Mouse (Mus musculus) frontal cortex, postnatal 14 days (tissue): ENCODE data around the gene Bcl2l1.

ENCODE experiments used
- DNase-seq, 2 experiments: peaks; one replicate each; pipeline ENCODE4 v3.0.0; 2022; ENCODE audit warnings: low spot score in 2 of 2

Bcl2l1 gene

DNA sequence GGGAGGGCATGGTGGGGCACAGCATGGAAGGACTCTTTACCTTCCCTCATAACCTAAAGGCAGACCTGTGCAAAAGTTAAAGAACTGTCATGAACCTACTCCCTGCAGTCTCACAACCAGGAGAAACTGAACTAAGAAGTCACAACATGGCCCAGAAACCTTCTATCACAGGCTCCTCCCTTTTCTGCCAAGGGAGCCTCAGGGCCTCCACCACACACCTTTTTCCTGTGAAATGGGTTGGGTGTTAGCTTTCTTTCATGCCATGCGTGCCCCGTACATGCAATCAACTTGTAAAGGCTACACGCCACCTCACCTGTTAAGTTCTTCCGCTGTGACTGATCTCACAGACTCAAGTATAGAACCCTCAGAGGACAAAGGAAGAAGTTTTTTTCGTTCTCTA is 28.4 kb downstream of the Bcl2l1 start:
- no peak for DNase-seq

DNA sequence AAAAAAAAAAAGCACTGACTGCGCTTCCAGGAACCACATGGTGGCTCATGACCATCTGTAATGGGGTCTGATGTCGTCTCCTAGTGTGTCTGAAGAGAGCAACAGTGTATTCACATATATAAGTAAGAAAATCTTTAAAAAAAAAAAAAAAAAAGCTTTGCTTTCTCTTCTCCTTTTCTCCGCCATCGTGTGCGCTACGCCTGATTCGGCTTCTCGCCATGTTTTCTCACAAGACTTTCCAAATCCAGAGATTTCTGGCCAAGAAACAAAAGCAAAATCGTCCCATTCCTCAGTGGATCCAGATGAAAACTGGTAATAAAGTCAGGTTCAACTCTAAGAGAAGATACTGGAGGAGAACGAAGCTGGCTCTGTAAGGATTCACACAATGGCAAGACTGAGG is 29.2 kb downstream of the Bcl2l1 start:
- no peak for DNase-seq

DNA sequence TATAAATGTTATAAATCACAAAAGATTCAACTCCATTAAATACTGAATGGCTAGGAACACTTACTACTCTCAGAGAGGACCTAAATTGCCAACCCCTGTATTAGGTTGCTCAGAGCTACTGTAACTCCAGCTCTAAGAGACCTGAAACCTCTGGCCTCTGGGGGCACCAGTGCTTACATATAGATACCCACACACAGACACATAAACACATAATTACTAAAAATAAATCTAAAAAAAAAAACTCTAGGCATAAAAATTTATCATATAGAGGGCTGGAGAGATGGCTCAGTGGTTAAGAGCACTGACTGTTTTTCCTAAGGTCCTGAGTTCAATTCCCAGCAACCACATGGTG is 30.8 kb downstream of the Bcl2l1 start:
- no peak for DNase-seq

DNA sequence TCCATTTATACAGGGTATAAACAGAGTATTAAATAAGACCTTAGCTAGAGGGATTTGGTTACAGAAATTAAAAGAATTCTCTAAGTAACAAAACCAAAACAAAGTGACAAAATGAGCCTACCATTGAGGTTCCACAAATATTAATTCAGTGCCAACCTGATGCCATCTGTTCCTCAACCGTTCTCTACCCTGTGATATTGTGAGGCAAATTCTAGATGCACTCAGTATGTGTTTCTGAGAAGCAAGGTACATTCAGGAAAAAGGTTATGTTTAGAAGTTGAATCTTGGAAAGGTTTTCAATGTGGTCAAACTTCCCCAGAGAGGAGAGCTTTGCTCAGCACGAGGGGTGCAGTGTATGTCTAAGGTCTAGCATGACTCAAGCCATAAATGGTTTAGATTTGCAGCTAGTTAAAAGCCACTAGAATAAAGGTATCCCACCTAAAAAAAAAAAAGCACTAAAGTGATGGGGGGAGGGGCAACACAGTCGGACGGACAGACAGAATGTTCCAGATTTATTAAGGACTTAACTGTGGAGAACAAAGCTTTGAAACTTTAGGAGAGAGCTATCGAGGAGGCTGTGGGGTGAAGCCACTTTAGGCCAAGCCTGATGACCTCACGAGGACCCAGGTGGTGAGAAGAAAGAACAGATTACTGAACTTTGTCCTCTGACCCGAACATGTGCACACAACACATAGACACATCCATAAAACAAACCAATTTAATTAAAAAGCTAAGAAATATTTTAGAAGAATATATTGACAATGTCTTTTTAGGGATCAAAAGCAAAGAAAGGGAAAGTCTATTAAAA is 31.4 kb downstream of the Bcl2l1 start:
- DNase-seq, result no peak

DNA sequence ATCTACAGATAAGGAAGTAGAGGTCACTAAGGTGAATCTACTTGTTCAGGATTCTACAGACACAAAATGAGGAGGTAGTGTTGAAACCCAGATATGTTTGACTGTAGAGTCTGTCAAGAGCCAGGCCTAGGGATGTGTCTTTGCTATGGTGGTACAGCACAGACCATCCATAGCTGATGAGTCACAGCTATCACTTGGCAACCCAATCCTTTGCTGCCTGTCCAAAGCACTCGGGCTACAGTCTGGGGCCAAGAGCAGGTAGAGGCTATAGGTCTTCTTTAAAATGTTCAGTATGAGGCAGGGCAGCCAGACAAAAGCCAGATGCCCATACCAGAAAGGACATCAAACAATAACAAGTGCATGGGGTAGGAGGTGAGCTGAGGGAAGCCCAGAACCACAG is 33.9 kb downstream of the Bcl2l1 start:
- DNase-seq, result no peak

DNA sequence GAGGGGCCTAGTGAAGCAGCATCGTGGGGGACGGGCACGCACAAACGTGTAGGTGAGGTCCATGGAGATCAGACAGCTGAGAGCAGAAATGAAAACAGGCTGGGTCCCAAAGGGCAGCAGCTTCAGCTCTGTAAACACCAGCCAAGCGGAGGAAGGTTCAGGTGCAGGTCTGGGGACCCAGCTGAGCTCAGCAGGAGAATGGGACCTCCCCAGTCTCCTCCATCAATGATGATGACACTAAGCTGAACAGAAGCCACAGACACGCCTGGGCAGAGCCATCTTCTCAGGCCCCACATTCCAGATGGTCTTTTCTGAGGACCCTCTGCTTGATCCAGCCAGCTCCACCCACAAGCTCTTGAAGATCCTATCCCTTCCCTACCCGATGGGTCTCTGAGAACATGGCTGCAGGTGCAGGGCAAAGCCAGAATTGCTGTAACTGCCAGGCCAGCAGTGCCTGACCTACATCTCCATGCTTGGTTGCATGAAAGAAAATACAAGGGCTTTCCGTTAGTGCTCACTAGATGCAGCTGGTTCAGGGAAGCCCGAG is 37.2 kb downstream of the Bcl2l1 start:
- no peak for DNase-seq

DNA sequence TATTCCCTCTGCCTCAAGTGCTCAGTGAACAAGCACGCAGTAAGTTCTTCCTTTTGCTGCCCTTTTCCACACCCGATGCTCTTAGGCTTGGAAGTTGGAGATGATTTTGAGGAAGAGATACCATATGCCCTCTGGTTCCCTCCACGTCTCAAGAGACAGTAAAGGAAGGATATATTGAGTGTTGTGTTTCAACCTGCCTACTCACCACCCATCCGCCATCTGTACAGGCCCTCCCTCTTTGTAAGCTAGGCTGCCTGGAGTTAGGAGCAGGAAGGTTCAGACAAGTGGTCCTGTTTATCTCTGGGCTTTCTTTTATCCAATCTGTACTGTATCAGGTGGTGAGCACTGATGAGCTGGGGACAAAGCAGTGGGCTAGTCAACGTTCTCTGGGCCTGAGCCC is 38.1 kb downstream of the Bcl2l1 start:
- no peak for DNase-seq

DNA sequence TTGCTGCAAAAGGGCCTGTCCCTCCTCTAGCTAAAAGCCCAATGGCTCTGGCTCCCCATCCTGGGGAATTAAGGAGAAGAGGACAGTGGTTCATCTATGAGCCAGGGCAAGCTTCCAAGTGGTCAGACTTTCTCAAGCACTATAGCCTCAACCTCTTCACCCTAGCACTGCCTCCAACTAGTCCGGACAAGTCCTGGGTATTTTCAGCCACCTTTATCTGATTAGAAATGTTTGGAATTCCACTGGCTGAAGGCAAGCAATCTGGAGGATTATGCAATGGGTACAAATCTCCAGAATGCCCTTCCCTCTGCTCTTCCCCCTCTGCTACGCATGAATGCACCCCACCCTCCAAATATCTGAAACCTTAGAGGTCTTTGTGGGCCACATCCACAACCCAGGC is 39.1 kb downstream of the Bcl2l1 start:
- DNase-seq, result no peak

DNA sequence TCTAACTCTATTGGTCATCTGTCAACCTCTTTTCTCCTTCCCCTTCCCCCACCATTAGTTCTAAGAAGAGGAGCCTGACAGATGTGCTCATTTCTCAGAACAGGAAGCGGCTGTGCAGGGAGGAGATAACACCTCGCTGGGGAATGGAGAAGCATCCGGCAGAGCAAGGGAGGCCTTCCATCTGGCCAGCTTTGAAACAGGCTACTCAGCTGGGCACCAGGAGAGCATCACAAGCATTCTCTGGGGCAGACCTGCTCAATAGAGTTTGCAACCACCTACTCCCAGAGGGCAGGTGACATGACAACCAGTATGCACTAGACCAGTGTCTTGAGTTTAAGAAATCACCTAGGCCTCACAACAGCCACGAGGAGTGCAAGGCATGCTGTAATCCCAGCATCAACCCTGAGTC is 41.9 kb downstream of the Bcl2l1 start:
- DNase-seq, result no peak

DNA sequence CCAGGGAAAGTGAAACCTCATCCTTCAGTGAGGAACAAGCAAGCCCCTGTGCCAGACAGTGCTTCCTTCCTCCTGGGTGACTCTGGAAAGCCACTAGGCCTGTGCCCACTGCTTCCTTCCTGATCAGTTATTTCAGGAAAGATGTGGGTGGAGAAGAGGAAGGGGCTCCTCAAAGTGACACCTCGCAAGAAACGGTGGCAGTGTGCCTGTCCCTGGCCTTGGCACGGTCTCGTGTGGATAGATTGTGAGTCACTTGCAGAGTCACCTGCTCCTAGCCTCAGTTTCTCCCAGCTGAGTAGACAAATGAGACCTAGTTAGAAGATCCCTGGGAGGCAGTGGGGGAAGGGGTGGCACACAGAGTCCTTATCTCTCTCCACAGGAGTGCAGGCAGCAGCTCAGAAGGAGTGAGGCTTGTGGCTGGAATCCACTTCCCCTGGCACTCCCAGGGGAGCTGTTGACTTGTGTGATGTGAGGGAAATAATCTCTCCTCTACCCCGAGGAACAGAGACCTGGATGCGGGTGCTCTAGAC is 42.6 kb downstream of the Bcl2l1 start:
- no peak for DNase-seq

DNA sequence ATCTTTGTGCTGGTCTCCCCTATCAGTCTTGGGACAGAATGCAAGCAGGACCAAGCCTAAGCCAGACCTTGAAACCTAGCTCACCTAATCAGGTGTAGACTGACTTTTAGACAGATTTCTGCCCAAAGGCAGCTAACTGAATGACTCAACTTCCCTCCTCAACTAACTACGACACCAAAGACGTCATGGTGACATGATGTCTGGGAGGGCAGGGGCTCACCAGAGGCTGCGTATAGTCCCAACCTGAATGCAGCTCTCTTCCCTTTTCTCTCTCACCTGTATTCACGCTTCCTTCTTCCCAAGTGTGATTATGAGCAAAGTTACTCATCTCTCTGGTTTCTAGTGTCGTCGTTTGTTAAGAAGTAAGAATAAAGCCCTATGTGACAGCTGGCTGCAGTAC is 44.0 kb downstream of the Bcl2l1 start:
- DNase-seq, result no peak

DNA sequence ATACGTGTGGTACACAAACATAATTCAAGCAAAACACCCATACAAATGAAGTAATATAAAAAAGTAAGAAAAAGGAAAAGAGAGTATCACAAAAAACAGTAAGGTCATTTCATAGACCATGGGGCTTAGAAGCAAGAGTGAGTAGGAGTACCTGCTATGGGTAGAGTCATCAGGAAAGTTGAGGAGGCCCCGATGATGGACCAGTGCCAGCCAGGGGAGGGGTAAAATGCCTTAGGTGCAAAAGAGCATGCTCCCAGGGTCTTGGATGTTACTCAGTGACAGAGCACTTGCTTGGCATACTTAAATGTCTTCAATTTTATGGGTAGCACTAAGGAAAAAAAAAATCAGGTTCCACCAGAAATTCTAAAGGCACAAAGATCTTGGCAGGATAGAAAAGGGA is 44.4 kb downstream of the Bcl2l1 start:
- no peak for DNase-seq

DNA sequence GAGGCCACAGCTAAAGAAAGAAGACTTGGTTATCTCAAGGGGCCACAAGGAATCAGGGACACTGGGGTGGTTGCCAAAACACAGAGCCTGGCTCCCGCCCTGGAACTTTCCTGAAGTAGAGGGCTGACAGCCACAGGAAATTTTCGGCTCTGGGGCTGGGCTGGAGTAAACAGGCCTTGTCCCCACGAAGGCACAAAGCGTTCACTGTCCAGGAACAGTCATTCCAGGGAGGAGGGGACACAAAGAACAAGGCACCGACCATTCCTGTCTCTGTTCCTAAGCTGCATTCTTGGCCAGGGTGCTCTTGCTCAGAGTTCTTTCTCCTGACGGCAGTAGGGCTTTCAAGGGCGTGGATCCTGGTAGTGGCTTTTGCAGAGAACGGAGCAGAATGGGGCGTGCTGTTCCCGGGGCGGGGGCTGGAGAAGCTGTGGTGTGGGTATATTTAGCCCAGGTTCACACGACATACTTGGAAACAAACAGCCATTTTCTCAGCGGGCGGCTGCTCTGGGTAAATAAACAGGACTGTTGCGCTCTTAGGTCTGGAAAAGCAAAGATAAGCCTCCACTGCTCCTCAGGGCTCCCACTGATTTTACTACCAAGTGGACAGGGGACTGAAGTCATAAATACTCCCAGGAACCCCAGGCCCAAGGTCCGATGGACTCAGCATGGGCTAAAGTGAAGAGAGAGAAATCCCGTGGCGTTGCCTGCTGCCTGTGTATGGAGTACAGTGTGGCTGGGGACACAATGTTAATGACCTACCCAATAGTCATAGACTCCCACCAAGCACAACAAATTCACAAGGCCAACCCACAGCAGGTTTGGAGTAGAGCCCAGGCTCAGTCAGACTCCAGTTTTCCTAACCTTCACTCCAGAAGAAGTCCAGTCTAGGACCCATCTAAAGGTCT is 45.8 kb downstream of the Bcl2l1 start:
- peak; percentile 66 to 67 for DNase-seq

DNA sequence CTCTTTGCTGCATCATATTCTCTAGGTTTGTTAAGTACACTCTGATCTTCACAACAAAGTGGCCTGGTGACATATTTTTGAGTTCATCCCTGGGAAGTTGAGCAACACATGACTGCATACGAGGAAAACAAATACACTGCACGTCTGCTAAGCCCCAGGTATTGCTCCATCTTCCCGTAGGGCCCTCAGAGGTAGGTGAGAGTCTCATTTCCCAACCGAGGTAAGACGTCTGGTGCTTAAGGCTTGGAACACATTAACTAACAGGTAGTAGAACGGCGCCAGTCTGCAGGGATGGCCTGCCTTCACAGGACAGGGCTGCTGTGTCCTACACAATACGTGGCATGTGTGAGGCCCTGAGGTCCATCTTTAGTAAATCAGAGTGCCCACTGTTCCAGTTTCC is 46.9 kb downstream of the Bcl2l1 start:
- DNase-seq, result no peak

DNA sequence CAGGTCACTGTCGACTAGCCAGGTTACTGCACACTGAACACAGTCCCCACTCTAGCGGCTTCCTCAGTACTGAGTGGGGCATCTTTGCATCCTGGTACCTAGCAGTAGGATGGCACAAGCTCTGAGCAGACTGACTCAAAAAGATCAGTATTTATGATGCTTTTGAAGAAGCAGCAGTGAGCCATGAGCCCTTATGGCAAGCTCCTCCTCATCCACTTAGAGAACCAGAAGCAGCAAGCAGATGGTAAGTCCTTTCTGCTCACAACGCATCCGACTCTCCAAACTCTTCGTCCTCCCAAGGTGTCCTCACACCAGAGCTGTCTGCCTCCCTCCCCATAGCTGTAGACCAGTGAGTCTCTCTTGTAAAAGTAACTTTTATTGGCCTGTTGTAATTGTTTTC is 48.3 kb downstream of the Bcl2l1 start:
- no peak for DNase-seq

DNA sequence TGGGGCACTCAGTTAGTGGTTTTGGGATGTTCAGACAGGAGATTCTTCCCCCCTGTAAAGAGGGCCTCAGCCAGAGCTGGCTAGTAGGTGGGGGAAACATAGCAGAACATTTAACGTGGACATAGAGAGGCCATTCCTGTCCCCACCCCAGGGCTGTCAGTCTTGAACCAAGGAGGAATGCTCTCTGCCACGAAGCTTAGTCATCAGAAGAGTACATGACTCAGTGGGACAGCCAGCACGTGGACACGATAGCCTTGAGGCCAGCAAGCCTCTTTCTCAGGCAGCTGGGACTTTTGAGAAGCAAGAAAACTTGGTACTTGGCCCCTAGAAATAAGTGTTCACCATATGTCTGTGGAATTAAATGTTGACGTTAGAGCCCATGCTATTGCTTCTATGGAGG is 48.9 kb downstream of the Bcl2l1 start:
- no peak for DNase-seq

DNA sequence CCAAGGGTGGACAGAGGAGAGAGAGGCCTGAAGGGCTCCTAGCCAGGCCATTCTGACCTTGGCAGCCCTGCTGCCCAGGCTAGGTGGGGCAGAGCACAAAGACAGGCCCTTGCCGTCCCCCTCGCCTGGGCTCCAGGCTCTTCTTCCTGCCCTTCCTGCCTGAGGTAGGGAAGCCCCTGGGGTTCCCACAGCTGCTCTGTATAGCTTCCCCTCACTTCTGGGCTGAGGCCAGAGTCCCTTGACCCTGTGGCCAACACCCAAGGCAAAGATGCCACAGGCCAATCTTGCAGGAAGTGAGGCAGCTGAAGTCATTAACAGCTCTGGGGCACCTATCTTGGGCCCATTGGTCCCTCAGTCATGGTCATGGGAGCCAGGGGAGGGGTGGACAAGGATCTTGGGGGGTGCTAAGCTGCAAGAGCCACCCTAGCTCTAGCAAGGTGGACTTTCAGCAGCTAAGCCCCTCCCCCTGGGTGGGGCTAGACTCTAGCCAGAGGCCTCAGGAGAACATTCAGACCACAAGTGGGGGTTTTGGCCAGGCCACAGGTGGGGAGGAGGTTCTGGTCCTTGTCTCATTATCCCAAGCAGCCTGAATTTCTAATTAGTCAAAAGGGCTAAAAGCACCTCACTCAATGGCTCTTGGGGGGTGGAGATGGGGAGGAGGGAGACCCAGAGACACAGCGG is 50.4 kb downstream of the Bcl2l1 start:
- no peak for DNase-seq

DNA sequence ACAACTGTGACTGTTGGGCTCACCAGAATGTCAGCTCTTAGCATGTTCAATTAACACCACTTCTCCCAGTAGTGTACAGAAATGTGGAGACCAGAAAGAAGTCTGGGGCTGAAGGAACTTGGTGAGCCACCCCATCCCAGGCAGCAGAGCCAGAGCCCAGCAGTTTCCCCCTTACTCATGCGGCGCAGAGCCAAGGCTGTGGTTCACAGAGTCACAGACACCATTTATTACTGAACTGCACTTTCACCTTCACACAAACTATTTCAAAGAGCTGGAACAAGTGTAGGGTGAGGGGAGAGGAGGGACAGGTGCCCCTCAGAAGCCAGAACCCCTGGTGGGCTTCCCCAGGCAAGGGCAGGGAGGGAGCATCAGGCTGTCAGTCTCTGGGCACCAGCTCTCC is 51.1 kb downstream of the Bcl2l1 start:
- DNase-seq, result no peak

DNA sequence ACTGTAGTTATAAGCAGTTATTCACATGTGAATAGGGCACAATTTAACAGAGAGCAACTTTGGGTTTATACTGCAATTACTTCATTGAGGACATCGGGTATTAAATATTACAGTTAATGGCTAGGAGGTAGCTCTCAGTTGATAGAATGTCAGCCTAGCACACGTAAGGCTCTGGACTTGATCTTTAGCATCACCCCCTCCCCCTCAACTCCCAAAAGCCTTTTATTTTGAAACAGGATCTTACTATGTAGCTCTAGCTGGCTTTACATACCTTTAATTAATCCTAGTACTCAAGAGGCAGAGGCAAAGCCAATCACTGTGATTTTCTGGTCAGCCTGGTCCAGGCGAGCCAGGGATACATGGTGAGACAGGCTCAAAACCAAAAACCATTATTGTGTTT is 54.4 kb downstream of the Bcl2l1 start:
- no peak for DNase-seq

DNA sequence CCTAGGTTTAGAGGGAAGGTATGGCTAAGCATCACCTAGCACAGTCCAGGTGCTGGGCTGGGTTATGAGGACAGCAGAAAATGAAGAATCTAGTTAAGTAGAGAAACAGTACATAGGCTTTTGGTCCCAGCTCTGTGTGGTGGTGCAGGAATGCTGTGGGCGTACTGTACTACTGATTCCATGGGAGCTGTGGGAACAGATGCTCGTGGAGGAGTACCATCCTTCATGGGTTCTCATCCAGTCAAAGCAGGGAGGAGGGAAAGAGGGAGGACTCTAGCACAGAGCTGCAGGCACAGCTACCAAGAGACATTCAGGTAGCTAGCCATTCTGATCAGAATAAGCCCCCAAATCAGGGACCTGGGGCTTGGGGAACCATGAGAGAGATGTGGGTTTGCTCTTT is 55.1 kb downstream of the Bcl2l1 start:
- DNase-seq, result peak; percentile 51 to 56

DNA sequence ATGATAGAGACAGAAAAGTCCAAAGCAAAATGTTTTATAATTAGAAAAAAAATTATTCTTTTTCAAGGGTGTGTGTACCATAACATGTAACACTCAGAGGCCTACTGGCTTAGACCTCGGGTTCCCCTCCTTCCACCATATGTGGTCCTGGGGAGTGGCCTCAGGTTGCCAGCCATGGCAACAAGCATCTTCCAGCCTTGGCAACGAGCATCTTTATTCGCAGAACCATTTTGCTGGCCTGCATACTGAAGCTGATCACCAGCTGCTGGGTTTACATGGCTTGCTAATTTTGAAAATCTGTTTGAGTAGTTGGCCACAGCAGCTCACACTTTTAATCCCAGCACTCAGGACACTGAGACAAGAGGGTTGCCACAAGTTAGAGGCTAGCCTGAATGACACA is 55.5 kb downstream of the Bcl2l1 start:
- no peak for DNase-seq

DNA sequence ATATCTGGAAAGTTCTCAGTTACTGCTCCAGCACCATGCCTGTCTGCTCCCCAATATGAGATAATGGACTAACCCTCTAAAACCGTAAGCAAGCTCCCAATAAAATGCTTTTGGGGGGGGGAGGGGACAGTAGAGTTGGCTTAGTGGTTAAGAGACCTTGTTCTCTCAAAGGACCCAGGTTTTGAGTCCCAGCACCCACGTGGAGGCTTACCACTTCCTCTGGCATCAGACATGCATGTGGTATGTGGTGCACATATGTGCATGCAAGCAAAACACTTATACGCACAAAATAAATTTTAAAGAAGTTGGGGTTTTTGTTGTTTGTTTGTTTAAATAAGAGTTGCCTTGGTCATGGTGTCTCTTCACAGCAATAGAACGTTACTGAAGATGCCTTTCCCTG is 56.2 kb downstream of the Bcl2l1 start:
- no peak for DNase-seq
